Mouse (Mus musculus): Measurements from ENCODE around the gene Lin7a.

The Lin7a gene

GRCm38 (mm10) chr10:107449496-107450330 lies 178.2 kb downstream of the Lin7a start:
- DNase-seq (ENCODE audit: low spot score), result no peak

- no peak for DNase-seq (ENCODE audit: low spot score)
Observed at GRCm38 (mm10) chr10:107467819-107468218, 196.3 kb downstream of the Lin7a start.
